Mouse (Mus musculus) liver, adult 2 months (tissue): ENCODE measurements around the gene Tmem8b. TPM values are rescaled to one million over a fixed set of nuclear protein-coding genes. Genes with fewer than 3 reads are reported as not detected.

ENCODE experiments used
- DNase-seq: peaks from one replicate; pipeline ENCODE4 v3.0.0-alpha.2; 2011; ENCODE audit warnings: low read depth, low spot score; ENCODE audit errors: extremely low read depth
- H3K27ac ChIP-seq: fragments of 200-500 bp; replicated peaks from 2 replicates; pipeline ENCODE4 v1.5.1; 2012; ENCODE audit warnings: low read depth, mild to moderate bottlenecking, control low read depth, inconsistent platforms, low read length; ENCODE audit not compliant: insufficient read depth
- H3K27me3 ChIP-seq: fragments of 200-500 bp; 2 replicates; pipeline ENCODE4 v1.6.1; 2012; ENCODE audit warnings: mild to moderate bottlenecking, moderate library complexity, low read length, inconsistent platforms; ENCODE audit not compliant: control insufficient read depth, insufficient read depth
- H3K36me3 ChIP-seq: fragments of 200-500 bp; 2 replicates; pipeline ENCODE4 v1.6.1; 2012; ENCODE audit warnings: low read length, inconsistent platforms; ENCODE audit not compliant: control insufficient read depth, insufficient read depth
- H3K4me1 ChIP-seq: fragments of 200-500 bp; 2 replicates; pipeline ENCODE4 v1.6.1; 2011; ENCODE audit warnings: low read length; ENCODE audit not compliant: control insufficient read depth, insufficient read depth
- H3K4me3 ChIP-seq: fragments of 200-500 bp; 2 replicates; pipeline ENCODE4 v1.5.1; 2011; ENCODE audit warnings: low read depth, mild to moderate bottlenecking, control low read depth, low read length, moderate library complexity; ENCODE audit not compliant: insufficient read depth
- H3K79me2 ChIP-seq: fragments of 200-500 bp; 2 replicates; pipeline ENCODE4 v1.6.1; 2012; ENCODE audit warnings: inconsistent platforms, mild to moderate bottlenecking, low read length, moderate library complexity; ENCODE audit not compliant: control insufficient read depth, insufficient read depth
- H3K9ac ChIP-seq: fragments of 200-500 bp; 2 replicates; pipeline ENCODE4 v1.6.1; 2012; ENCODE audit warnings: low read depth, mild to moderate bottlenecking, control low read depth, inconsistent platforms, low read length
- CTCF ChIP-seq: fragments of 200-500 bp; IDR thresholded peaks from 2 replicates; pipeline ENCODE4 v1.5.1; 2011; ENCODE audit warnings: low read depth, low read length, control low read depth
- POLR2A ChIP-seq: fragments of 200-500 bp; IDR thresholded peaks from 2 replicates; pipeline ENCODE4 v1.6.1; 2011; ENCODE audit warnings: low read length, control low read depth; ENCODE audit not compliant: insufficient read depth; ENCODE audit errors: extremely low read depth
- WGBS: fragments of 180-500 bp; shearing (Covaris S2); methylation state at CpG from one replicate; pipeline ENCODE4 v1.1.7; 2018; 5-methylcytosine and 5-hydroxymethylcytosine counted together
- polyA plus RNA-seq: library from polyadenylated mRNA; depleted of rRNA; stranded (reverse); fragments of >200 nt; gene quantifications from 2 replicates; pipeline ENCODE4 v1.2.3, GENCODE M21; 2012
- total RNA-seq: library from RNA; depleted of rRNA; stranded (reverse); fragments of >200 nt; gene quantifications from 2 replicates; pipeline ENCODE4 v1.2.3, GENCODE M21; 2014

The Tmem8b gene
- total and polyA plus RNA-seq, 2 experiments = 0.46 to 1.9 TPM

GRCm38 (mm10) chr4:43672070-43672469 lies 3.3 kb downstream of the Tmem8b start:
- WGBS = 24% methylated on average over 2 of the region's 2 CpGs

DNA sequence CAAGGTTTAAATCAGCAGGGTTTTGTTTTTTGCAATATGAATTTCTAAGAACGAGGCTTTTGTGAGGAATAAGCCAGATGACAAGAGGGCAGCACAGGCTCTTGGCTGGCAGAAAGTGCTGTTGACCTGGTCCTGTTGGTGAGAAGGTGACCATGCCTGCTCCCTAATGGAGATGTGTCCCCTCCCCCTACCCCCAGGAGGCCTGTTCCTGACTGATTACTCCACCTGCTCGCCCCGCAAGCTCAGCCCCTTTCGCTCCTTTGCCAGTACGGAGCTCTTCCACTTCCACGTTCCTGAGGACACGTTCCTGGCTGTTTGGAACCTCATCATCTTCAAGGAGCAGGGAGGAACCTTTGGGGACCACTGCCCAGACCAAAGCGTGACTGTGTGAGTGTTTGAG lies 4.9 kb downstream of the Tmem8b start:
- Histone ChIP-seq H3K79me2 (no peaks in the 10 kb centered on the region), H3K27ac (no peak overlapping the region), H3K36me3 (no peaks in the 10 kb centered on the region), H3K4me3 (no peak overlapping the region), H3K27me3 (no peaks in the 10 kb centered on the region), H3K4me1 (peaks cover 6% of the 10 kb centered on the region; the same call in 1 of the 2 replicates), H3K9ac (no peak overlapping the region)
- 90% methylated on average over 8 of the region's 8 CpGs for WGBS
- DNase-seq = no peak
- TF ChIP-seq POLR2A (no peak), CTCF (no peak)

More at GRCm38 (mm10) chr4:43672070-43672469, 3.3 kb downstream of the Tmem8b start:
- Histone ChIP-seq H3K27ac (no peak overlapping the region), H3K36me3 (no peaks in the 10 kb centered on the region), H3K4me3 (no peak overlapping the region), H3K4me1 (peaks cover 7% of the 10 kb centered on the region; the same call in 1 of the 2 replicates), H3K27me3 (no peaks in the 10 kb centered on the region), H3K79me2 (no peaks in the 10 kb centered on the region), H3K9ac (no peak overlapping the region)
- no peak for TF ChIP-seq POLR2A
- TF ChIP-seq CTCF = peak; percentile 75
- DNase-seq = peak; percentile 67

- no peak overlapping the region for H3K27ac ChIP-seq
- H3K9ac ChIP-seq = no peak overlapping the region
- H3K36me3 ChIP-seq = no peaks in the 10 kb centered on the region
- H3K4me1 ChIP-seq = no peaks in the 10 kb centered on the region
- H3K4me3 ChIP-seq = no peak overlapping the region
- TF ChIP-seq CTCF (no peak), POLR2A (no peak)
- no peaks in the 10 kb centered on the region for H3K79me2 ChIP-seq
- no peaks in the 10 kb centered on the region for H3K27me3 ChIP-seq
- 42% methylated on average over 5 of the region's 5 CpGs for WGBS
- no peak for DNase-seq
Observed at GRCm38 (mm10) chr4:43674974-43675373, 6.2 kb downstream of the Tmem8b start.

DNA sequence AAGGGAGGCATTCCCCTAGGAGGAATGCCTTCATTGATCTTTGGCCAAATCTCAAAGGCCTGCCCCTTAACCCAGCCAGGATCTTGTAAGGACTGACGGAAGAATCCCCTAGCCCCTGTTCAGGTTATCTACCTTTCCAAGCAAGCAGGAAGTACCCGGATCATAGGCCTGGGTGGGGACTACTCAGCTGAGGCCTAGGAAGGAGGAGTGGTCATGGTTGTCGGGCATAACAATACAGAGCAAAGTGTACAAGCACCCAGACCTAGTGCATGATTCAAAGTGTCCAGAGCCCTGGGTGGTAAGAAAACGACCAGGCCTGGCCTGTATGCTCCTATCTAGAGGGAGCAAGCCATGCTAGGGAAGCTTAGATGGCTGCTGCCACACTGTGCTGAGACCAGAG lies 6.8 kb downstream of the Tmem8b start:
- H3K79me2 ChIP-seq = no peaks in the 10 kb centered on the region
- H3K4me1 ChIP-seq = no peaks in the 10 kb centered on the region
- H3K4me3 ChIP-seq = no peak overlapping the region
- H3K9ac ChIP-seq = no peak overlapping the region
- no peaks in the 10 kb centered on the region for H3K27me3 ChIP-seq
- no peak overlapping the region for H3K27ac ChIP-seq
- TF ChIP-seq CTCF (no peak), POLR2A (no peak)
- H3K36me3 ChIP-seq = no peaks in the 10 kb centered on the region
- WGBS = 90% methylated on average over 4 of the region's 4 CpGs
- DNase-seq = no peak

DNA sequence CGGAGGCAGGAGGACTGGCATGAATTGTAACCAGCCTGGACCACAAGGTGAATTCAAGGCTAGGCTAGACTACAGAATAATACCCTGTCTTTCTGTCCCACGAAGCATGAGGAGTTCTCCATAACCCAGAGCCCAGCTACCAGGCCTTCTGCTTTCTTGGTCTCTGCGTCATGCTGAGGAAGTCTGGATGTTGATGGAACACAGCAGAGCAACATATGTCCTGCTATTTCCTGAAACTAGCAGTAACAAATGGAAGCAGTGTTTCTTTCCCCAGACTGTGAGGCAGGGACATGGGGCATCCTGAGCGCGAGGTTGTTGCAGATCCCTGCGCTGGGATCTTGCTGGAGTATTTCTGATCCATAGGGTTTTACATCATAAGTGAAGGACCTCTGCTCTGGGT lies 9.8 kb downstream of the Tmem8b start:
- Histone ChIP-seq H3K27me3 (no peaks in the 10 kb centered on the region), H3K9ac (no peak overlapping the region), H3K27ac (no peak overlapping the region), H3K4me1 (no peaks in the 10 kb centered on the region), H3K79me2 (no peaks in the 10 kb centered on the region), H3K36me3 (no peaks in the 10 kb centered on the region), H3K4me3 (no peak overlapping the region)
- TF ChIP-seq CTCF (no peak), POLR2A (no peak)
- DNase-seq = no peak
- 93% methylated on average over 6 of the region's 6 CpGs for WGBS

DNA sequence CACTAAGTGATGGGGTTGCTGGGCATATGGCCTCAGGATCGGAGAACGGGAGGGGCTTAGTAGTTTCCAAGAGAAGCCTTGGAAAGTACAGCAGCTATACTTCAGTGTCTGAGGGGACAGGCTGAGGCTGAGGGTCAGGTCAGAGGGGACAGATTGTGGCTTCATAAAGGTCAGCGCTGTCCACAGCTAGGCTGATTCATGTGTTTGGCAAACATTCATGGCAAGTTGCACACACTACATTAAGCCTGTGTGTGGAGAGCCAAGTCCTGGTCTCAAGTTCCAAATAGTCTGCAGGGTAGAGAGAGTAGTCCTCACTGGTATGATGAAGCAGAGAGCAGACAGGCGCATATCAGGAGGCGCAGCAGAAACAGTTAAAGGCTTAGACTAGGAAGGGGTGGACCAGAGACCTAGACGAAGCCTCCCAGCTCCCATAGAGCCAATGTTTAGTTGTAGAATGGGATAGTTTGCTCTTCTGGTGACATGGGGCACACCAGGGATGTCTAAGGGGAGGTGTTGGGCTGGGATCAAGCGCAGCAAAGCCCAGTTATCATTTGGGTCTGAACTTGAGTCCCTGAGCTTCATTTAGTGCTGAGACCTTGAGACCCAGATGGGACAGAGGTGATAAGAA lies 10.8 kb downstream of the Tmem8b start:
- Histone ChIP-seq H3K36me3 (no peaks in the 10 kb centered on the region), H3K4me1 (no peaks in the 10 kb centered on the region), H3K4me3 (no peak overlapping the region), H3K9ac (no peak overlapping the region), H3K79me2 (no peaks in the 10 kb centered on the region), H3K27ac (no peak overlapping the region), H3K27me3 (no peaks in the 10 kb centered on the region)
- TF ChIP-seq POLR2A = no peak
- no peak for TF ChIP-seq CTCF
- 85% methylated on average over 7 of the region's 7 CpGs for WGBS
- no peak for DNase-seq
